Mouse (Mus musculus): ENCODE measurements around the gene Ppp1r35. TPM values are rescaled to one million over a fixed set of nuclear protein-coding genes. Genes with fewer than 3 reads are reported as not detected.
A peak's percentile ranks its signal among the peaks of the same experiment; 100 is the strongest.

Ppp1r35 gene
- polyA plus RNA-seq, 1 experiment: 30.3 TPM

DNA sequence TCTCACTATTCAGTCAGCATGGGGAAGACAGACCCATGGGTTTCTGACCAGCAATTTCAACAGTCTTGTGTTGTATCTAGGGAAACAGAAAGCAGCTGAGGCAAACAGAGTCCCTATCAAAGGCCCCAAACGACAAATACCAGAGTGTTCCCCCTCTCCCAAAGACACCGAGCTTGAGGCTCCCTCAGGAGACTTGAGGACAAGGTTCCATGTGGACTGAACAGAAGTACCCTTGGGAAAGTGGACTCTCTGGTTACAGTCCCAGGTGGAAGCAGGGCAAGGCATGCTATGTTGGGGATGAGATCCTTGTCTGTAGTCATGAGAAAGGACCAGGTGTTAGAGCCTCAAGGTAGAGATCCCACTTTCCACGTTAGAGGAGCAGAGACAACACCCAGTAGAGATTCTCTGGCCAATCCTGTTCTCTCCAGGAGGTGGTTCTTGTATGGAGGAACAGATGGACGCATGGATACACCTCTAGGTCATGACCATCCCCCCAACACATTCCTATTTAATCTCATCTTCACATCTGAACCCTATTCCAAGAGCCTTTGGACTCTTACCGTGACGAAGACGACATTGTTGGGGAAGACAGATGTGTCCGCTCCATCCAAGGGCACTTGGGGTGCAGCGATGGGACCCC lies 5.4 kb downstream of the Ppp1r35 start:
- H3K27ac ChIP-seq (ENCODE audit: insufficient read depth, low read length): no peak overlapping the region
- peaks cover 42% of the 10 kb centered on the region for H3K36me3 ChIP-seq (ENCODE audit: control insufficient read depth, insufficient read depth, low read length, poor library complexity, severe bottlenecking)
- H3K4me3 ChIP-seq (ENCODE audit: low read depth, low read length): peak overlapping the region; percentile 80
- H3K9ac ChIP-seq (ENCODE audit: low read depth, poor library complexity, severe bottlenecking): peak overlapping the region; percentile 97; the same call in 1 of the 2 replicates
- no peaks in the 10 kb centered on the region for H3K4me1 ChIP-seq (ENCODE audit: control insufficient read depth, insufficient read depth, low read length)
- H3K27me3 ChIP-seq (ENCODE audit: control insufficient read depth, insufficient read depth, low read length, poor library complexity, severe bottlenecking): no peaks in the 10 kb centered on the region
- TF ChIP-seq EP300 (IDR thresholded peaks at IDR 0.05; ENCODE audit: insufficient read depth, low read depth, low read length) (no peak), CTCF (IDR thresholded peaks at IDR 0.05; ENCODE audit: low read depth, low read length) (no peak), POLR2A (IDR thresholded peaks at IDR 0.05; ENCODE audit: insufficient read depth, low read length) (no peak)
- H3K9me3 ChIP-seq (replicated peaks; ENCODE audit: control insufficient read depth, insufficient read depth, low read length, poor library complexity, severe bottlenecking): no peaks in the 10 kb centered on the region

DNA sequence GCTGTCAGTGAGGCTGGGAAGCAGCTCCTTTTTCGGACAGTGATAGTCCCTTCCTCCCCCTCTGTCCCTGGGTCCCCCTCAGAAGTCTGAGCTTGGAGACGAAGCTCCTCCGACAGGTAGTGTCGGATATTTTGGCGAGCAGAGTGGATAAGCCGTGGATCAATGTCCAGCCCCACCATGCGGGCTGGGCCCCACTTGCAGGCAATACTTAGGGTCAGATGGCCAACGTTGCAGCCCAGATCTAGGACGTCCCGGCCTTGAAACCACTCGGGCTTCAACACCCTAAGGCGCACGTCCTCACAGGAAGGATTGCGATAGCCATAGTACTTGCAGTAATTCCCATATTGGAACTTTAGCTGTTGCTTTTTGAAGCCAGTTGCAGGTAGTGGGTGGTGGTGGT lies 5.9 kb downstream of the Ppp1r35 start:
- Histone ChIP-seq H3K9me3 (replicated peaks; ENCODE audit: control insufficient read depth, insufficient read depth, low read length, poor library complexity, severe bottlenecking) (no peaks in the 10 kb centered on the region), H3K4me1 (ENCODE audit: control insufficient read depth, insufficient read depth, low read length) (no peaks in the 10 kb centered on the region), H3K9ac (ENCODE audit: low read depth, poor library complexity, severe bottlenecking) (peak overlapping the region; percentile 97), H3K27ac (ENCODE audit: insufficient read depth, low read length) (no peak overlapping the region), H3K36me3 (ENCODE audit: control insufficient read depth, insufficient read depth, low read length, poor library complexity, severe bottlenecking) (peaks cover 42% of the 10 kb centered on the region), H3K27me3 (ENCODE audit: control insufficient read depth, insufficient read depth, low read length, poor library complexity, severe bottlenecking) (no peaks in the 10 kb centered on the region), H3K4me3 (ENCODE audit: low read depth, low read length) (peak overlapping the region; percentile 80)
- TF ChIP-seq POLR2A (IDR thresholded peaks at IDR 0.05; ENCODE audit: insufficient read depth, low read length) (no peak), CTCF (IDR thresholded peaks at IDR 0.05; ENCODE audit: low read depth, low read length) (no peak), EP300 (IDR thresholded peaks at IDR 0.05; ENCODE audit: insufficient read depth, low read depth, low read length) (no peak)

DNA sequence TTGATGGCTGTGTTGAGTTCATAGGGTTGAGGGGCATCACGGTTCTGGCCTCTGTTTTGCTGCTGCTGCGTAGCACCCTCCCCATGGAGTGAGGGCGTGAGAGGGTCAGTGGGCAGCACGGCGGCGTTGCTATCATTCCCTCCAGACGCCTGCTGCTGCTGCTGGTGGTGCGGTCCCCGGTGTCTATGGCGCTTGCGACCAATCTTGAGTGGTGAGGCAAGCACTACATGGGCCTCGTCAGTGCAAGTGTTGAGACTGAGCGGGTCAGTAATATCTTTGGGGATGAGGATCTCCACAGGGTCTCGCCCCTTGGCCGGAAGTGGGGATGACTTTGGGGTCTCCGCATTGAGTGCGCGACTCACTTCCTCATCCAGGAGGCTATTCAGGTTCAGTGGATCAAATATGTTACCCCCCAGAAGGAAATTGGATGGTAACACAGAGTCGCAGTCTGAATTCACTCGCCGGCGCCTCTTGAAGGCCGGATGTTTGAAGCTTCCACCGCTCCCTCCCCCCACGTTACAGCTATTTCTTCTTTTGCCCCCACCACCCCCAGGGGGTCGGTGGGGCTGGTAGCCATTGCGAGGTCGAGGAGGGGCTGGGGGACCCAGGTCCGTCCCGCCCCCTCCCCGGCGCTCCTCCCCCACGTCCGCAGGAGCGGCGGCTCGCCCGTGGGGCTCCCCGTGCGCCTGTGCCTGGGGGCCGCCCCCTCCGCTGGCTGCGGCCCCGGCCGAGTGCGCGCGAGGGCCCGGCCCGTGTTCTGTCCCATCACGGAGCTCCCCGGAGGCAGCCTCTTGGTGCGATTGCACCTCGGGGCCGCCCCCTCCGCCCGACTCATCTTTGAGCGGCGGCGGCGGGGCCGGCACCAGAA lies 6.7 kb downstream of the Ppp1r35 start:
- peak overlapping the region; percentile 97 for H3K9ac ChIP-seq (ENCODE audit: low read depth, poor library complexity, severe bottlenecking)
- peaks cover 37% of the 10 kb centered on the region for H3K36me3 ChIP-seq (ENCODE audit: control insufficient read depth, insufficient read depth, low read length, poor library complexity, severe bottlenecking)
- H3K27me3 ChIP-seq (ENCODE audit: control insufficient read depth, insufficient read depth, low read length, poor library complexity, severe bottlenecking): no peaks in the 10 kb centered on the region
- TF ChIP-seq POLR2A (IDR thresholded peaks at IDR 0.05; ENCODE audit: insufficient read depth, low read length): no peak
- TF ChIP-seq CTCF (IDR thresholded peaks at IDR 0.05; ENCODE audit: low read depth, low read length): no peak
- TF ChIP-seq EP300 (IDR thresholded peaks at IDR 0.05; ENCODE audit: insufficient read depth, low read depth, low read length): no peak
- H3K4me3 ChIP-seq (ENCODE audit: low read depth, low read length): peak overlapping the region; percentile 80
- peak overlapping the region; percentile 80 for H3K27ac ChIP-seq (ENCODE audit: insufficient read depth, low read length)
- no peaks in the 10 kb centered on the region for H3K4me1 ChIP-seq (ENCODE audit: control insufficient read depth, insufficient read depth, low read length)
- no peaks in the 10 kb centered on the region for H3K9me3 ChIP-seq (replicated peaks; ENCODE audit: control insufficient read depth, insufficient read depth, low read length, poor library complexity, severe bottlenecking)

DNA sequence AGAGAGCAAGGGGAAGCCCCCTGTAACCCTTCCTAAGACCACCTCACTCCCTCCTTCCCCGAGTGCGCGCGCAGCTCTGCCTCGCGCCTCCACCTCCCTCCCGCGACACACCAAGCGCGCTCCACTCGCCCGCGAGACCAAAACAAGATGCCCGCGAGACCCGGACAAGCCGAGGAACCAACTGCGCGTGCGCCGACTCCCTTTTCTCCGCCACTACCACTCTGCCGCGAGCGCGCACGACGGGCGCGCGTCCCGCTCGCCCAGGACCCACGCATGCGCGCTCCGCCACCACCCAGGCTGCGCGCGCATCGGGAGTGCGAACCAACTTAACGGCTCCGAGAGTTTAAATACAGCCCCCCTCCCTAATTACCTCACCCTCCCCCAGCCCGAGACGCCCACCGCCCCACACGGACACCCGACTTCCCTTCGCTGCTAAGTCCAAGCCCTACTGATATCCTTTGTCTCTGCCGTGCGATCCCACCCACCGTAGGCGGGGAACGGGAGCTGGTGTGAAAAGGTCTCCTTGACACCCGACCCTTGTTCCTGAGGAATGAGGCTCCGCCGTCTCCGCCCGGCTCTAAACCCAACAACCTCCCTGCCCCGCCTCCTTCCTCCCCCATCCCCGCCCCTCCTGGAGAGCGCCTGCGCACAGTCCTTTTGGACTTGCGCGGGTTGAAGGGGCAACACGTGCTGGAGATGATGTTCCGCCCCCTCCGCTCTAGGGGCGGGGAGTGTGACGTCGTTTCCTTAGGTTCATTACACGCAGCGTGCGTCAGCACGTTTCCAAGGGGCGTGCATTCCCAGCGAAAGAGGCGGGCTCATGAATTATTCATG lies 7.7 kb downstream of the Ppp1r35 start:
- Histone ChIP-seq H3K4me1 (ENCODE audit: control insufficient read depth, insufficient read depth, low read length) (no peaks in the 10 kb centered on the region), H3K9me3 (replicated peaks; ENCODE audit: control insufficient read depth, insufficient read depth, low read length, poor library complexity, severe bottlenecking) (no peaks in the 10 kb centered on the region), H3K36me3 (ENCODE audit: control insufficient read depth, insufficient read depth, low read length, poor library complexity, severe bottlenecking) (peaks cover 31% of the 10 kb centered on the region), H3K4me3 (ENCODE audit: low read depth, low read length) (peak overlapping the region; percentile 80), H3K27ac (ENCODE audit: insufficient read depth, low read length) (peak overlapping the region; percentile 80), H3K9ac (ENCODE audit: low read depth, poor library complexity, severe bottlenecking) (peak overlapping the region; percentile 97), H3K27me3 (ENCODE audit: control insufficient read depth, insufficient read depth, low read length, poor library complexity, severe bottlenecking) (no peaks in the 10 kb centered on the region)
- TF ChIP-seq EP300 (IDR thresholded peaks at IDR 0.05; ENCODE audit: insufficient read depth, low read depth, low read length) (0 out of 2 replicates have a peak, but pooled peaks have one; percentile 36), POLR2A (IDR thresholded peaks at IDR 0.05; ENCODE audit: insufficient read depth, low read length) (peak; percentile 89), CTCF (IDR thresholded peaks at IDR 0.05; ENCODE audit: low read depth, low read length) (no peak)

GRCm38 (mm10) chr5:137787151-137787928 lies 8.7 kb downstream of the Ppp1r35 start, which contains the start of the genes Mepce and Zcwpw1:
Gene Mepce (minus strand): TSS chr5:137787655.
Gene Zcwpw1 (plus strand): TSS chr5:137787798.
- no peaks in the 10 kb centered on the region for H3K9me3 ChIP-seq (replicated peaks; ENCODE audit: control insufficient read depth, insufficient read depth, low read length, poor library complexity, severe bottlenecking)
- TF ChIP-seq POLR2A (IDR thresholded peaks at IDR 0.05; ENCODE audit: insufficient read depth, low read length) (no peak), CTCF (IDR thresholded peaks at IDR 0.05; ENCODE audit: low read depth, low read length) (peak; percentile 39), EP300 (IDR thresholded peaks at IDR 0.05; ENCODE audit: insufficient read depth, low read depth, low read length) (peak; percentile 57; the same call in 1 of the 2 replicates)

More at GRCm38 (mm10) chr5:137787151-137787928, 8.7 kb downstream of the Ppp1r35 start, which contains the start of the genes Mepce and Zcwpw1:
- Histone ChIP-seq H3K4me3 (ENCODE audit: low read depth, low read length) (peak within 1 kb of the TSS; percentile 80), H3K27me3 (ENCODE audit: control insufficient read depth, insufficient read depth, low read length, poor library complexity, severe bottlenecking) (no peaks in the 10 kb centered on the region), H3K4me1 (ENCODE audit: control insufficient read depth, insufficient read depth, low read length) (no peaks in the 10 kb centered on the region), H3K27ac (ENCODE audit: insufficient read depth, low read length) (peak within 1 kb of the TSS; percentile 46), H3K36me3 (ENCODE audit: control insufficient read depth, insufficient read depth, low read length, poor library complexity, severe bottlenecking) (peaks cover 21% of the 10 kb centered on the region), H3K9ac (ENCODE audit: low read depth, poor library complexity, severe bottlenecking) (peak within 1 kb of the TSS; percentile 97)

All from ES-Bruce4 (cell line).